Mouse (Mus musculus) right cerebral cortex, adult 18-20 months (tissue): ENCODE measurements around the gene Med13l.
A peak's percentile ranks its signal among the peaks of the same experiment; 100 is the strongest.

Source experiments
- DNase-seq: peaks from one replicate; pipeline ENCODE4 v3.0.0; 2022; ENCODE audit warnings: mixed read lengths

Gene Med13l

DNA sequence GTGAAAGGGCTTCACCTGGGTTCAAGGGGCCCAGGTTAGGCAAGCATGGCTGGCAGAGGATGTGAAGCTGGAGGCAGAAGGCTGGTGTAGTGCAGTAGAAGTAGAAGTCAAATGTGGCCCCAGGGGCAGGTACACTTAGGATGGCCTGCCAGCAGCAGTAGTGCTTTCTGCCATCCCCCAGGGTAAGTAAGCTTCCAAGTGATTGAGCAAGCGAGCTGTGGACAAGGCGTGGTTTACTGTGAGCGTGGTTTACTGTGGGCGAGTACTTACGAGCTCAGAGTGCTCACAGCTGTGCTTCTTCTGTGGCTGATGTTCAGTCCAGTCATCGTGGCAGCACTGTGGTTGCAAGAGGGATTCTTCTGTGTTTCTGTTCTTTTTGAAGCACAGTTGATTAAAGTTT lies 103.5 kb downstream of the Med13l start:
- no peak for DNase-seq

DNA sequence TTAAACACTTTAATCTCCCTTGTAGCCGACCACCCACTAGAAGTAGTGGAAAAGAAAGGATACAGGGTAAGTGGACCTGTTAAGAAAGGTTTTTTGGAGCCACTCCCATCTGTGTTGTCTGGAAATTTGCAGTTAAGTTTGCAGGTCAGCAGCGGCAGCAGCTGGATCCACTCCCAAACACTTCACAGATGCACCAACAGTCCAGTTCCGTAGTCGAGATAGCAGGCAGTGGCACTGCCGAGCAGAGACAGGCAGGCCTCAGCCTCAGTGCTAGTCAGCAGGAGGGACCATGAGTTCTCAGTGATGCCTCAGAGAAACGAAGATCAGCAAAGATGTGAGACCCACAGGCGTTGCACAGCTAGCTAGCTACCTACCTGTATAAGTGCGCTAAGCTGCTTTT lies 104.5 kb downstream of the Med13l start:
- no peak for DNase-seq

DNA sequence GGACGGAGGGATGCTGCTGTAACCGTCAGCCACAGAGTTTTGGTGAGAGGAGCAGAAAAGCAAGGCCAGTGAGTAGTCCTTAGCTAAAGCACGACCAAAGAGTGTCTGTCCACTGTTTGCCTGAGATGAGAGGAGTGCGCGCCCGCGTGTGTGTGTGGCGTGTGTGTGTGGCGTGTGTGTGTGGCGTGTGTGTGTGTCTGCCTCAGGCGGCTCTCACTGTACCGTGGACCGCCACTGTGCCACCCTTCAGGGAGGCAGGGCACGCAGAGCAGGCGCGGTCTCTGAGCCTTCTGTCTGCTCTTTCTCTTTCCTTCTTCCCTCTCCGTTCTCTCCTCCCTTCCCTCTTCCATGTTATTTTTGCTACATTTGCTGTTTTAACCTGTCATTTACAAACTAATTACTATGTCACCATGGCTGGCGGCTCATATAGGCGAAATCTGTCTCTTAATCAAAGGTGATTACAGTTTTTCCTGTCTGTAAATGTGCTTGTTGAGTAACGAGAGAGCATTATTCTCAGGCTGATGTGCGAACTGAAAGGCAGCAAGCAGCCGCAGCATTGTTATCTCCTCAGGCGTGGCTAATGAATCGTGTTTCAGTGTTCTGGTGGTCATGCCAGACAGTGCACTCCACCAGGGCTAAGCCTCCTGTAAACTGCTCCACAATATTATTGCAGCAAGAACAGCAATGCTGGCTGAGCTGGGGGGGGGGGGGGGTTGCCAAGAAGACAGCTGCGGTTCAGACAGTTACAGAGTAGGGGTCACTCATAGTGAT lies 106.1 kb downstream of the Med13l start:
- no peak for DNase-seq

DNA sequence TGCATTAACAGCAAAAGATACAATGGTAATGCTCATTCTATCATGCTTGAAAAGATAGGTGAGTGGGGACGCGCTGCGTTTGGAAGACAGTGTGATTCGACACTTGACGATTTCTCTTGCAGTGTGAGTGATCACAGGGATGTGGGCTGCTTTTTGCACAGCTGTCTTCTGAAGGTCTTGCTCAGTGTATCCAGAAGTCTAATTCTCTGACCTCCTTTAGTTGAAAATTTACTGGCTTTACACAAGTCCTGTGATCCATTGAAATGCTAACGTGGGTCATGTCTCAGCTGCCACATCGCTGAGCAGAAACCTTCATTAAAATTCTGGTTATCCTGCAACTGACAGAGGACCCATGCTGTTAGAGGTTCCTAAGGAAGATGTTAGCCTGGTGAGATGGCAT lies 107.4 kb downstream of the Med13l start:
- no peak for DNase-seq

DNA sequence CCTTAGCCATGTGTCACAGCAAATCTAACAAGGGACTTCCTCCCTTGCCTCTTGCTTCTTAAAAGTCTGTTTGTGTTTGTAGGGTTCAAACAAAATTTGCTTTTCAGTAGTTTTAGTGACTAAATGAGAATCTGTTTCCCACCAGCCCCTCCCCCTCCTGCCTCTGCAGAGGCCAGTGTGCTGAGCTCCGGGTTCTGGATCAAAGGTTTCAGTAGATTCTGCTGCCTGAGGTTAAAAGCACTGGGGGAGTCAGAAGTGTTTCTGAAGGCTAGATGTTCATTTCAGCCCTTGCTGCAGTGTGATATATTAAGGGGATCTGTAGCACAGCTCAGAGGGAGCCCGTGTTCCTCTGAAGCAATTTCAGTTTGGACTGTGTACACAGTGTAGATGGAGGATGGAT lies 108.5 kb downstream of the Med13l start:
- DNase-seq, result no peak

DNA sequence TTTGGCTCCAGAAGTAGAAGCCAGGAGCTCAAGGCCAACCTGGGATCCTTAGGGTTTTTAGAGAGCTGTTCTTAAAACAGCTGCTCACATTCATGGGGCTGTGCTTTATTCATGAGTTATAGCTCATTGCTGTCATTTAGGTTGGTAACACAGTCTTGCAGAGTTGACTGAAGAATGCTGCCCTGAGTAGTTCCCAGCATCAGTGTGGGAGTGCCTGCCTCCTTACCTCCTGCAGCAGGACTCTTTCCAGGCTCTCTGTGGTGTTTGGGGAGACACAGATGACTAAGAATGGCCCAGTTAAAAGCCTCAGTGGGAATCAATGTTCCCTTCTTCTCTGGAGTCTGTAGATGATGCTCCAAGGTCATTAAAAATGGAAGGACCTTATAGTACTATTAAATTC lies 111.6 kb downstream of the Med13l start:
- peak; percentile 65 for DNase-seq

DNA sequence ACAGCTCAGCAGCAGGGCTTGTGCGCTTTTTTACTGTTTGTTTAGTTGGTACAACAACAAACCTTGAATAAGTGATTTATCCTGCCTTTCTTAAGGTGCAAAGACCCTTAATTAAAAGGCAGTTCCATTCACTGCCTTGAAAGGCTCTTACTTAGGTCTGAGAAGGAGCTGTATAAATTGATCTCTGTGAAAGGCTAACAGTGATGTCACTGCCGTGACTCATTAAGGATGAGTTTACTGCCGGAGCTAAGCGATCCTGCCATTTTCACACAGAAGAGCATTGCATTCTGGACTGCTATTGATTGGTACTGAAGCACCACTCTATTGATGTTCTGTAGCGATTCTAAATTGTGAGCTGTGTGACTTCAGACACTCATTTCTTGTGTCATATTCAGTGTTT lies 113.4 kb downstream of the Med13l start:
- no peak for DNase-seq

DNA sequence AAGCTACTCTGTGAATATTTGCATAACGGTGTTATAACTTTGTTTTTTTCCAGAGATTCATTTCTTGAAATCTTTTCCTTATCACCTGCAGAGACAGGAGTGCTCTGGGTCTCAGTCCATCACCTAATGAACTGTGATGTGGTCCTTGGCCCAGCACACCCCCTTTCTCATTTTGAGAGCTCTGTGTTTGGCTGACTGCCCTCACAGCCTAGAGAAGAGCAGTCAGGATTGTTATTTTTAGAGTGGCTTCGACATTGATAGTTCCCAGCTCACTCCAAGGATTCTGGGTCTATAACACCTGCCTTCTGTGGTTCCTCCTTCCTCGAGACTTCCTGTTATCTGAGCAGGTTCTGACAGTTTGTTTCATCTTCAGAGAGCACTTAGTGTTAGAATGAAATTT lies 113.8 kb downstream of the Med13l start:
- no peak for DNase-seq

DNA sequence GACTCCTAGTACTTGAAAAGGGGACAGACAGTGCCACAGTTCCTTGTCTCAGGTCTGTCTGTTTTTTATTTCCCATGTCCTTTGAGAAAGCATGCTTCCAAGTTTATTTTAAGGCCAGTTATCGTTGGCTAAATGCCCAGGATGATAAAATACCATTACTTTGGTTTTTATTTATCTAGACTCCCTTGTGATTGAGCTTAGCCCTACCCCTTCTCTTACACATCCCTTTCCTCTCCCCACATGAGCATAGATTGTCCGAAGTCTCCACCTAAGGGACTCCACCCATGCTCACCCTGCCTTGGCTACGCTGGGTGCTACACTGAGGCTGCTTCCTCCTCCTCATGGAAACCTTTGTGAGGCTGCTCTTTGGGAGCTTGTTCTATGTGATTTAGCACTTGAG lies 115.2 kb downstream of the Med13l start:
- no peak for DNase-seq

DNA sequence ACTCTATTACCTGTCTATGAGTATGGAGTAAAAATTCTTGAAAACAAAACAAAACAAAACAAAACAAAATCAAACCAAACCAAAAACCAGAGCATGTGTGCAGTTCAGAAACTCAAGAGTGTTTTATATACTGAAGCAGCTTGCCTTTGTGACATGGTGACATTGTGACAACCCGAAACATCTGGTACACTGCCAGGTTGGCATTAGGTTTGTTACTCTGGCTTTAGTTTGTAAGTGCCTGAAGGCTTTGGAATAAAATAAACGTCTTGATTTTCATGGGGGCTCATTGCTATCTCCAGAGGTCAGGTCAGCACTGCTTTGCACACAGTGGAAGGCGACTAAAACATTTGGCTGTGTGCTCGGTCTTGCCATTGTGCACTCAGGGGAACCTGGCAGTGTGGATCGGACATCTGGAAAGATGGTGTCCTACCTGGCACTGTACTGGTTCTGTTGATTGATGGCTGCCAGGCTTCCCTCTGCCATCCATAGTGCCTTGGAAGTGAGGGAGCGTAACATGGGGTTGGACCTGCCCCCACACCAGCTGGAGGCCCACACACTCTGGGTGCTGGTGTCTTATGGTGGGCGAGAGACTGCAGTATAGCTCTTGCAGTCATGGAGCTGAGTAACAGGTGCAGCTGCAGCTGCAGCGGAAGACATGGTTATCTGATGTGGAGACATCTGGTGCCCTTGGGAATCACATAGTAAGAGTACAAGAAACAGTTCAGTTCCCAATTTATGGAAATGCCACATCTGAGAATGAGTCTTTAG lies 115.9 kb downstream of the Med13l start:
- DNase-seq, result peak; percentile 34

DNA sequence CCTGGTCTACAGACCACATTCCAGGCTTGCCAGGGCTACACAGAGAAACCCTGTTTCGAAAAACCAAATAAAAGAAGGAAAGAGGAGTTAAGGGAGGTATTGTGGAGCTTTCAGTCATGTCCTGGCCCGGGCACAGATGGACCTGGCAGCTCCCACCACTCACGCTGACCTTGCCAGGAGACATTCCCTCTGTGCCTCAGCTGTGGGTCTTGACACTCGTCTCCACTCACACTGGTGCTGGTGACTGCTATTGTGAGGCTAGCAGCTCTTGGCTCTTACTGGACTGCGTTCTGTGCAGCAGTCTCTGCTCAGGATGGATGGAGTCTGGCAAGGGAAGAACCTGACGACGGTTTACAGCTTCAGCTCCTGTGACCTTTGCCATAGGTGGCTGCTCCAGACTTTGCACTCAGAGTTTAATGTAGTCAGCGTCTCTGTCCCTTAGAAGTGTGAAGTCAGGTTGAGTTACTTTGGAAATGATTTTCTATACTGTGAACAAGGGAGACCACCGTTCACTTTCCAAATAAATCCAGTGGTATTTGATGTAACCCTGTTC lies 118.9 kb downstream of the Med13l start:
- no peak for DNase-seq

DNA sequence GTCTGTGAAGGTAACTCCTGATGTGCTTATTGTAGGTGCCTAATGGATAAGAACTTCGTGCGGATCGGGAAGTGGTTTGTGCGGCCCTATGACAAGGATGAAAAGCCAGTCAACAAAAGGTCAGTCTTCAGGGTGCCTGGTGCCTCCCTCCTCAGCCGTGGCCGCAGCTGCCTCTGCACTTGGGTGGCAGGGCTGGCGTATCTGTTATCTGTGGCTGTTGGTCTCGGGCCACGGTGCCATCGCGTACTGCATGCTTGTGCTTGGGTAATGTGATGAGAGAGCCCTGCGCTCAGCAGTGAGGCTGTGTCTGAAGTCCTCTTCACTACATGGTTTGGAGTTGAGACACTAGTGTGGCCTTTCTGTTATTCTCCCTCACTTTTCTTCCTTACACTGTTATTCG lies 120.4 kb downstream of the Med13l start:
- no peak for DNase-seq

DNA sequence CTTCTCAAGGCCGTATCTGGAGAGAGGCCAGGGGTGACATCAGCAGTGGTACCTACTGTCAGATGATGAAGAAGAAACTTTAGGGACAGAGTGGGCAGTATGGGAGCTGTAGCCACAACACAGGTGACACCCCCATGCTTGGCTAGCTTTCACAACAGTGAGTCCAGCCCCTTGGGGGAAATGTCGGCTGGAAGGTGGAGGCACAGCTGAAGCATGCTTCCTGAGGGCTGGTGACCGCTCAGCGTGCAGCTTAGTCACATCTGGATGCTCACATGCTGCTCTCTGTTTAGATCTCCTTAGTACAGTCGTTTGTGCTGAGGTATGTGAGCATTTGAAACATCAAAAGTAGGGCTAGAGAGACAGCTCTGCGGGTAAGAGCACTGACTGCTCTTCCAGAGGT lies 121.5 kb downstream of the Med13l start:
- DNase-seq, result no peak

DNA sequence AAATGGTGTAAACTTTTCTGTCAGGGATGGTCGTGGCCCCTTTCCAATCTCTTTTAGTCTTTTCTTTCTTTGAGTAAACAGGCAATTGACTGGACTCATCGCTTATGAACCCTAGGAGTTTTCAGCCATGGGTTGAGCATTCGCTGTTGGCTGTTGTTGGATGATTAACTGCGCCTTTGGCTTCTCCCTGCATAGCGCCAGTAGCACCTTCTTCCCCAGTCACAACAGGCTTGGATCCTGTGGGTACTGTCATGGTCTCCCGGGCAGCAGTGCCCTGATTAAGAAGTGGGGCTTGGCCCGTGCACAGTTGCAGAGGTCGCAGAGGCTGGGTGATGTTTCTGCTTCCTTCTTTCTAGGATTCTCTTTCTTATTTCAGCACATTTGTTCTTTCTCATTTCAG lies 124.7 kb downstream of the Med13l start:
- DNase-seq, result no peak

DNA sequence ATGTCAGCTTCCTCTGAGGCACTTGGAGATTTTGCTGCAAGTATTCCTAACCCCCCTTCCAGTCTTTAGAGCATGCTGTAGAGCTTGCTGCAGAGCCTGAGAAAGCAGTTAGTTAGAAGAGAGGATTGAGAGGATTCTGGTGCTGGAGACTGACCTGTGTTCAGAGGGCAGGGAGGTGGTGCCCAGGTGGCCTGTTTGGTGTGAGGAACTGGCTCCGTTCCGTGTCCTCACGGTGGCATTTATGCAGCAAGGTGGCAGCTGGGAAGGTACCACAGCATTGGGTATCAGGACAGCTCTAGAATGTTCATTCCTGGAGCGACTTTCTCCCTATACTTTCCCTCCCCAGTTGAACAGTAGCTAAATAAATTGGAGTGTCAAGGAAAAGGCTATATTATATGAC lies 125.5 kb downstream of the Med13l start:
- no peak for DNase-seq

DNA sequence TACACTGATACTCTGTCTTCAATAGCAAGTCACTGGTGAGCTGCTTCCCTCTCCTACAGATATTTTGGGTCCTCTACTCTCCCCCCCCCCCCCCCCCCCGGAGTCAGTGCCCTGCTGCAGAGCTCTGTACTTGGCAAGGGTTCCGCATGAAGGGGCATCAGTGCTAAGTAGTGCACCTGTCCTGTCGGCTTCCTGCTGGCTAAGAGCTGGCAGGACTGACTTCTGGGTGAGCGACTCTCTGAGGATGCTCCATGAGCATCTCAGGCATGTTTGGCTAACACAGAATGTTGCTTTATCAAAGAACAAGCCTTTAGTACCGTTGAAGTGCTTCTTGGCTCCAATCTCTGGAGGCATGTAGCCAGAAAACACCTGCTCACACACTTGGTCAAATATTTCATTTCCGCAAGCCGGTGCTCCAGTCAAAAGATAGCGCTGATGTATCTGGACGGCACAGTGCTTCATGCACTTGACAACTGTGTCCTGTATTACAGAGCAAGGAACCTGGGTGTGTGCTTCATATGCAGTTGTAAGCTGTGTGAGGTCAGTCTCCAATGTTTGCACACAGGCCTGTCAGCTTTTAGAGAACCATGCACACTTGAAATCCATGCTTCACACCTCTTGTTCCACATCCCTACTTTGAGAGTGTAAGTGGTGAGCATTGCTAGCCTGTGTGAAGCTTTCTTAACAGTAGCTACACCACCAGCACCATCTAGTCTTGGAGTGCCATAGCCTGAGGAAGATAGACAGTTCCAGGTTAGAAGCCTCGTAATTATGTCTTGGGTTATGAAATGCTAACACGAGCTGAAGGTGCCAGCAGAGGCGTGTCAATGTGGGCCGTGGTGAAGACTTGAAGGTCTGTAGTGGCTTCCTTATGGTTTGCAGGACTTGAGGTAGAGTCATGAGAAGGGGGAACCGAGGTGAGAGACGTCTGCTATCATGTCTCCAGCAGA lies 128.7 kb downstream of the Med13l start:
- DNase-seq, result no peak

DNA sequence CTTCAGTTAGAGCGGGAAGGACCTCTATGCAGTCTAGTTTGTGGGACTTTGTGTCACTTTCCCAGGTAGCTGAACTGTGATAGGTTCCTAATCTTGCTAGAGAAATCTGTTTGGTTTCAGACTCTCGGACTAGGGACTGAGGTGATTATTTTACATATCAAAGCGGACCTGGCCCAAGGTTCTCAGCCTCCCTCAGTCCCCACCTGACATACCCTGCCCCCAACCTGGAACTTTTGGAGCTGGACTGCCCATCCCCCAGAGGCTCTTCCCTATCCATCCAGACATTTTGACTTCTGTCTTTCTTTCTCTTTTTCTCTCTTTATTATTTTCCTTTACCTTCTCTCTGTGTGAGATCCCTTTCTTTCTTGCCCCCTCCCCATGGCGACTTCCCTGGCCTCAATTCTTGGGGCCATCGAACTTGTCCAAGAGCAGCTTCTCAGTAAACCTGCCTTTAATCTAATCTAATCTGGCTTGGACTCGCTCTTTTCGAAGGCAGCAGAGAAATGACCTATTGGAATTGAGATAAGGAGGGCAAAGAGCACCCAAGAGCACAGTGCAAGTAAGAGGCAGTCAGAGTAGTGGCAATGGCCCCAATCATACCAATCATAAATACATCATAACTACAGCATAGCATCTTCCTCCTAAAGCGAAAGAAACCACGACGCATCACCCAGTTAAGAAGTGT lies 130.7 kb downstream of the Med13l start:
- no peak for DNase-seq

DNA sequence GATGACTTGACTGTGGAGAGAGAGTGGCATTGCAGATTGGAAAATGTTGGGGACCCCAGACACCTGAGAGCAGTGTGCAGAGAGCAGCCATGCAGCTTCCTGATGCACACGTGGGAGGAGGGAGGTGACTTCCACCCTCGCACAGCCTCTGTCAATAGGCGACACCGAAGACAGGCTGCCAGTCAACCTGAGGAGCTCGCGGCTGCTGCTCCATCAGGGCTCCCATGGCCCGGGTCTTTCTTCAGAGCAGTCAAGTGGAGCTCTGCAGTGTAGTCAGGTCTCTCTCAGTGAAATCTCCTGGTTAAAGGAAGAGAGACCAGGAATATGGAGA lies 131.2 kb downstream of the Med13l start:
- DNase-seq, result no peak

DNA sequence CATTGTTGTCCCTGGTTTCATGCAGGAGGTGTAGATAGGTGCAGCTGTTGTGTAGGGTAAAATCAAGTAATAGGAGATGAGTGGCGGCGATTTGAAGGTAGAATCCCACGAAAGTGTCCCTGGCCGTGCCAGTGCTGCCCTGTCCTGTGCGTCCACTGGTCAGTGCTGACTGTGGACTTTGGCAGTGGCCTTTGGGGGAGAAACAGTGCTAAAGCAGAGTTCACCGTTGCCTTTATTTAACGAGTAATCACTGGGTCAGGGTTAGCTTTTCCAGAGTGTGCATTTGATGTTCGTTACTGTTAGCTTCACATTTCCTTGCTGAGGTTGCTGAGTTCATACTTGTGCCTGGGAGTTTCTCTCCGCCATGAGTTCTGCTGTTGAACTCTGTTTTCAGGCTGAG lies 133.5 kb downstream of the Med13l start:
- DNase-seq, result no peak

DNA sequence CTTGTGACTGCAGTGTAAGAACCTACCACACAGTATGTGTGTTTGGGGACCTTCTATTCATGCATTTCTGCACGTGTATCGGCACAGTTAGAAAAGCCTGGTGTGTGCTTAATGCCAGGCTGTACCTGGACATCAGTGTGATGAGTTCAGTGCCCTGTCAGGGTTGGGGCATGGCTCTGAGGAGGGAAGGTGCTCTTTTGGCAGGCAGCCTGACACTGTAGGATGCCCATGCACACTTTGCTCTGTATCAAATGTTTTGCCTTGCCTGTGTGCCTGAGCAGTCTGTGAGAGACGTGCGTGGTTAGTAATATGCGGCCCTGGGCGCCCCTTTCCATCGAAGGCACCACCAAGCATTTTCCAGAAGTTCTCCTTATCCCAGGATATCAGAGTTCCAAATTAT lies 136.6 kb downstream of the Med13l start:
- DNase-seq, result no peak

DNA sequence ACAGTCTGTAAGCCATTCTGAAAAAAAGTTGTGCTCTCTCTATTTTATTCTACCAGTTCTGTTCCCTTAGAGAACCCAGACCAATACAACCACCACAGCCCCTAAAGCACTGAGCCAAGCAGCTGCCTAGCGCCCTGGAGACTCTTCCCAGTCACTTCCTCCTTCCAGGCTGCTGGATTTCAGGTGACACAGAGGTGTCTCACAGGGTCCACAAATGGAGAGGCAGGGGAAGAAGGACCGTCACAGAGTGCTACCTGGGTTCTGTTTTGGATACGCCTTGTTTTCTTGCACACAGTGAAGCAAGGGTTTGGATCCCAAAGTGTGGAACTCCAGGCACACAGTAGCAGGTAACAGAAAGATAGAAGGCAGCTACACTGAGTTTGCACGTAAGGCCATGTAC lies 140.5 kb downstream of the Med13l start:
- no peak for DNase-seq

DNA sequence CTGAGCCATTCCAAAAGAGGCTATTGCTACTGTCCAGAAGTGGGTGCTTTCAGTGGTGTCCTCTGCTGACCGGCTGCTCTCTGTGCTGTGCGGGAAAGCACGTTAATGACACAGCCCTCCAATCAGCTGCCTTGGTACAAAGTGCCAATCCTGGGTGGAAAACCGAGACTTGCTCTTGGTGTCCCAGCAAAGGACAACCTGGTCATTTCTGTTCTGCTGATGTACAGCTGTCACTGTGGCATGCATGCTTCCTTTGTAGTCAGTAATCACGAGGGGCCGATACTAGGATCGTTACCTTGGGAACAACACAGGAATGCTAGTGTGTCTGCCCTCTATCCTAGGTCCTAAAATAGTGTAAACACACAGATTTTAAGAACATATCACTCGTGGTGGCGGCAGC lies 142.2 kb downstream of the Med13l start:
- no peak for DNase-seq

DNA sequence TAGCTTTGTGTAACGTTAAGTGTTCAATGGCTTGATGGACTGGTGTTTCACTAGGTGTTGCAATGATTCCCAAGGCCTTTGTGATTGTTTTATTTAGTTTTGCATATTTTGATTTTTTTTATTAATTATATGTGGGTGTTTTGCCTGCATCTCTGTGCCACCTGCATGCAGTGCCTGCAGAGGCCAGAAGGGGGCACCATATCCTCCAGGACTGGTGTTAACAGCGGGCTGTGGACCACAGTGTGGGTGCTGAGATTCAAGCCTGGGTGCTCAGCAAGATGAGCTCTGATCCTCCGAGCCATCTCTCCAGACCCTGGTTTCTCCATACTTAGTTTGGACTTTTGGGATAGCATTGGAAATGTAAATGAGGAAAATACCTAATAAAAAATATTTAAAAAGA lies 143.7 kb downstream of the Med13l start:
- DNase-seq, result no peak
